20 mouse cellular contexts compared by ENCODE assay signal in the genomic region with DNA sequence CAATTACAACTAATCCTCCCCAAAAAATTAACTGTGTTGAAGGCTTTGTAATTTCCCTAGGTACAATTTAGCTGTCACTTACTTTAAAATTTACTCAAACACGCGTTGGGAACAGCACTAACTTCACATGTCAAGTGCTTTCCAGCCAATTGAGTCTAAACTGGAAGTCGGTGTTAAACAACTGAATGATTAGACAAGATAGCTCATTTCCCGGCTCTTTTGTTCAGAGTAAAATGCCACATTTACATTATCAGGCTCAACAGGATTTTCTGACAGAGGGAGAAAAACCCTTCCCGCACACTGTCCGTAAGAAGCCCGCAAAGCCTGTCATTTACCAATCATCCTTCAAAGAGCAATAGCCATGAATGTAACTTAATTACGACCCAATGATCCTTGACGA.
"Had no signal": no experiment of that assay in that cellular context is flagged by ENCODE, and none has a peak within 500 bp of the region (broad histone marks: within the 10 kb centered on the region; RNA-seq: fewer than 3 reads in every experiment).

No protein-coding gene starts in this region.

- H3K9me3 ChIP-seq: liver, embryonic 13.5 days; midbrain, embryonic 12.5 days; neural tube, embryonic 12.5 days; neural tube, embryonic 15.5 days had no signal

- H3K4me2 ChIP-seq: liver, embryonic 13.5 days; midbrain, embryonic 12.5 days; neural tube, embryonic 12.5 days; neural tube, embryonic 15.5 days had no signal

- DNase-seq: kidney, adult 2 months; kidney, postnatal 25 days; layer of hippocampus, adult 9-11 months; liver, embryonic 13.5 days; lung, adult 2 months; lung, postnatal 14 days; lung, postnatal 4 days; right cerebral cortex, adult 18-20 months; right cerebral cortex, postnatal 14 days; right cerebral cortex, postnatal 4 days; thymus, adult 2 months; thymus, postnatal 25 days had no signal

- H3K36me3 ChIP-seq: neural tube, embryonic 12.5 days; neural tube, embryonic 15.5 days had no signal

- H3K27me3 ChIP-seq: liver, embryonic 13.5 days; midbrain, embryonic 12.5 days; neural tube, embryonic 12.5 days; neural tube, embryonic 15.5 days had no signal

- ATAC-seq: intestine, postnatal 0 days had no signal

- H3K27ac ChIP-seq: kidney, postnatal 0 days; layer of hippocampus, adult 2 months; left cerebral cortex, adult 2 months; liver, embryonic 13.5 days; midbrain, embryonic 12.5 days; neural tube, embryonic 12.5 days; neural tube, embryonic 15.5 days; stomach, postnatal 0 days had no signal

- H3K9ac ChIP-seq: liver, embryonic 13.5 days; midbrain, embryonic 12.5 days; neural tube, embryonic 12.5 days; neural tube, embryonic 15.5 days had no signal

- H3K4me3 ChIP-seq: layer of hippocampus, adult 2 months; left cerebral cortex, adult 2 months; liver, embryonic 13.5 days; midbrain, embryonic 12.5 days; neural tube, embryonic 12.5 days; neural tube, embryonic 15.5 days had no signal
